In genomic region chr11:73199230-73199712, GRCm38 (mm10) we compare ENCODE assay signal across 8 mouse cellular contexts. TPM values are rescaled to one million over a fixed set of nuclear protein-coding genes. Genes with fewer than 3 reads are reported as not detected.
DNase-seq lines count a peak whose midpoint lies in the region; ATAC-seq lines count a peak whose summit lies in the region.

Shpk (plus strand) TSS chr11:73199460.

- H3K27ac ChIP-seq in hindbrain, embryonic 16.5 days (ENCODE audit: low read depth, low read length), result peak within 1 kb of the TSS; percentile 67
- H3K27ac ChIP-seq in macrophage, result peak within 1 kb of the TSS; percentile 81

- ATAC-seq in hindbrain, embryonic 16.5 days, result peak; percentile 98

- H3K9ac ChIP-seq in hindbrain, embryonic 16.5 days (ENCODE audit: low read depth, low read length), result peak within 1 kb of the TSS; percentile 78

- H3K9me3 ChIP-seq in hindbrain, embryonic 16.5 days (ENCODE audit: control insufficient read depth, low read length), result no peaks in the 10 kb centered on the region

- DNase-seq in T-cell, adult 2 months (ENCODE audit: low spot score), result peak; percentile 93
- peak; percentile 95 to 97 for DNase-seq in cerebellum, postnatal 36 days
- peak; percentile 96 for DNase-seq in gastrocnemius, adult 18-20 months (ENCODE audit: low spot score)
- peak; percentile 95 to 96 for DNase-seq in left cerebral cortex, adult 18-20 months (ENCODE audit: low spot score in 2 of 2)
- DNase-seq in right cerebral cortex, adult 18-20 months, result peak; percentile 96
- peak; percentile 76 for DNase-seq in urinary bladder, postnatal 10 days (ENCODE audit: low spot score)

- H3K79me2 ChIP-seq in macrophage (ENCODE audit: inconsistent target), result peaks cover 36% of the 10 kb centered on the region

- H3K27me3 ChIP-seq in hindbrain, embryonic 16.5 days (replicated peaks; ENCODE audit: control insufficient read depth, insufficient read depth, low read length), result no peaks in the 10 kb centered on the region

- peak within 1 kb of the TSS; percentile 64 for H3K4me3 ChIP-seq in hindbrain, embryonic 16.5 days (ENCODE audit: low read length)
- H3K4me3 ChIP-seq in macrophage (ENCODE audit: inconsistent target), result peak within 1 kb of the TSS; percentile 94

- peaks cover 13% of the 10 kb centered on the region for H3K4me1 ChIP-seq in hindbrain, embryonic 16.5 days (ENCODE audit: control insufficient read depth, insufficient read depth, low read depth, low read length)

- H3K36me3 ChIP-seq in hindbrain, embryonic 16.5 days (ENCODE audit: control insufficient read depth, insufficient read depth, low read length), result no peaks in the 10 kb centered on the region
- no peaks in the 10 kb centered on the region; the same call in 1 of the 2 replicates for H3K36me3 ChIP-seq in macrophage (ENCODE audit: inconsistent target)

- WGBS in hindbrain, embryonic 16.5 days, result 0% methylated on average over 32 of the region's 32 CpGs
- WGBS in macrophage (ENCODE audit: missing documents), result under 1% methylated on average over 29 of the region's 32 CpGs

- peak within 1 kb of the TSS; percentile 89 for H3K4me2 ChIP-seq in hindbrain, embryonic 16.5 days (ENCODE audit: low read length)

RNA-seq across cellular contexts. Expression of gene Shpk, which starts in this region (rescaled TPM):
- under 1 TPM; 0.39 to 0.40 TPM for total RNA-seq in gastrocnemius, adult 18-20 months (2021)
- 2.5 and 3.0 TPM in 2 replicates for polyA plus RNA-seq in hindbrain, embryonic 16.5 days (2015; fragmentation: Nextera tagmentation; extraction: Ambion mirVana)
- 1 to 10 TPM; 2.8 to 2.9 TPM for total RNA-seq in left cerebral cortex, adult 18-20 months (2021)
- total RNA-seq in macrophage (2018; cell fraction: chromatin; rRNA removed), result 10 to 100 TPM in 1 of 26 experiments, 1 to 10 TPM in 19, under 1 TPM in 6; 0.21 to 10.4 (median 4.2) TPM
- 1 to 10 TPM; 1.2 to 4.9 (median 4.0) TPM for total RNA-seq in macrophage (2018; cell fraction: cytosol; rRNA removed)
- total RNA-seq in macrophage (2018; cell fraction: nucleus; rRNA removed), result 1 to 10 TPM in 23 of 26 experiments, under 1 TPM in 3; 0.38 to 9.6 (median 4.4) TPM
- polyA plus RNA-seq in macrophage (2018), result 3.1 to 4.5 TPM (median 3.4 TPM) in 3 replicates

Comparison
In these comparisons a context has a peak if more than half of its experiments do, and no peak if none do; other contexts are left out.
1. Peak in every context shown above with its lines: DNase-seq, ATAC-seq, H3K4me3 ChIP-seq and H3K27ac ChIP-seq.
2. Peak in DNase-seq in gastrocnemius, adult 18-20 months; RNA of the gene not detected or under 1 TPM.